Mouse (Mus musculus) brown adipose tissue, adult 24 weeks (tissue): Measurements from ENCODE around the gene Vmn2r81. TPM values are rescaled to one million over a fixed set of nuclear protein-coding genes. Genes with fewer than 3 reads are reported as not detected.
A peak's percentile ranks its signal among the peaks of the same experiment; 100 is the strongest.
"Not testable (repeated sequence)": the region's sequence is repeated elsewhere in the genome, so short reads cannot be mapped to it uniquely, and the experiment has no call there.

ENCODE experiments used
- H3K27ac ChIP-seq: fragments of 200-500 bp; replicated peaks from 2 replicates; pipeline ENCODE4 v1.5.1; 2012; ENCODE audit warnings: low read depth, mild to moderate bottlenecking, low read length
- H3K4me1 ChIP-seq: fragments of 200-500 bp; 2 replicates; pipeline ENCODE4 v1.6.1; 2012; ENCODE audit warnings: low read length, mixed read lengths; ENCODE audit not compliant: control insufficient read depth, insufficient read depth, insufficient read length
- H3K4me3 ChIP-seq: fragments of 200-500 bp; 2 replicates; pipeline ENCODE4 v1.5.1; 2012; ENCODE audit warnings: low read depth, mild to moderate bottlenecking, low read length, moderate library complexity; ENCODE audit not compliant: insufficient read depth
- polyA plus RNA-seq: library from polyadenylated mRNA; stranded (reverse); fragments of >200 nt; gene quantifications from 2 replicates; pipeline ENCODE4 v1.2.4, GENCODE M21; 2012; ENCODE audit not compliant: missing spikeins, insufficient read depth, insufficient read length

The Vmn2r81 gene
- polyA plus RNA-seq, result not detected in 2 replicates

- H3K27ac ChIP-seq, H3K4me3 ChIP-seq, H3K4me1 ChIP-seq: not testable (repeated sequence)
Observed at GRCm38 (mm10) chr10:79247392-79247791, at the start of gene Vmn2r81. Vmn2r81 (plus strand) TSS chr10:79247692.

- H3K4me3 ChIP-seq, H3K4me1 ChIP-seq, H3K27ac ChIP-seq: not testable (repeated sequence)
Observed at GRCm38 (mm10) chr10:79199973-79200372, 47.5 kb upstream of the Vmn2r81 start.

GRCm38 (mm10) chr10:79220432-79220831 lies 27.1 kb upstream of the Vmn2r81 start:
- no peak overlapping the region for H3K4me3 ChIP-seq
- H3K27ac ChIP-seq, result no peak overlapping the region
- H3K4me1 ChIP-seq, result no peaks in the 10 kb centered on the region

GRCm38 (mm10) chr10:79221606-79222005 lies 25.9 kb upstream of the Vmn2r81 start:
- H3K4me3 ChIP-seq, result no peak overlapping the region
- no peak overlapping the region for H3K27ac ChIP-seq
- no peaks in the 10 kb centered on the region for H3K4me1 ChIP-seq

DNA sequence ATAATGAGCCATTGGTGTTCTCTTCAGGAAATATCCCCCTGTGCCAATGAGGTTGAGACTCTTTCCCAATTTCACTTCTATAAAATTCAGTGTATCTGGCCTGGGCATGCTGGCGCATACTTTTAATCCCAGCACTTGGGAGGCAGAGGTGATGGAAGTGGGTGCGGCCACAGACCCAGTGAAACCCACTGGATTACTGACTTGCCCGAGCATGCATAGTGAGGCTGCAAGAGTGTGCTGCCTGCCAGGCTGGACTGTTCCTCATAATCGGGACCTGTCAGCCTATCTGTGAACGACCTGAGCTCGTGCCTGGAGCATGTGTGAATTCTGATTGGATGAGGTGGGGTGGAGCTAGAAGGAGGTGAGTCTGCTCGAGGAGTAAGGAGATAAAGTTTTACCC lies 25.3 kb upstream of the Vmn2r81 start:
- Histone ChIP-seq H3K27ac (no peak overlapping the region), H3K4me3 (no peak overlapping the region), H3K4me1 (no peaks in the 10 kb centered on the region)

GRCm38 (mm10) chr10:79322033-79322736 lies 74.7 kb downstream of the Vmn2r81 start:
- peak overlapping the region; percentile 22; the same call in 1 of the 2 replicates for H3K4me3 ChIP-seq
- not testable (repeated sequence) for H3K4me1 ChIP-seq, H3K27ac ChIP-seq

DNA sequence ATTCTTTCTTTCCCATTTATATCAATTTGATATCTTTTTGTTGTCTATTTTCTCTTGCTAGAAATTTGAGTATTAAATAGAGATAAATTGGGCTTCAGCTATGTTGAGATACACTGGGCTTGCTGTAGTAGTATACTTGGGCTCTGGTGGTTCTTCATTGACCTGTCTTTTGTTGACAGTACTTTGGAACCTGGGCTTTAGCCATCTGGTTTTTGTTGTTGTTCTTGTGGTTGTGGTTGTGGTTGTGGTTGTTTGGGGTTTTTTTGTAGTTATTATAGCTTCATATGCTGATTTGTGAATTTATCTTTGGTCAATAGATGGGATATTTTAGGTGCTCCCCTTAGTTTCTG lies 75.2 kb downstream of the Vmn2r81 start:
- Histone ChIP-seq H3K27ac (no peak overlapping the region), H3K4me3 (no peak overlapping the region), H3K4me1 (no peaks in the 10 kb centered on the region)

Other genes with a start within 250 kb of the Vmn2r81 start
- gene Olfr1351, start 235.2 kb upstream of the Vmn2r81 start, polyA plus RNA-seq, result not detected in 2 replicates
- not detected in 2 replicates for gene Olfr57, start 219.0 kb upstream of the Vmn2r81 start, polyA plus RNA-seq
- 6.9 and 7.3 TPM in 2 replicates for gene 2610008E11Rik, start 150.1 kb upstream of the Vmn2r81 start, polyA plus RNA-seq
- gene Vmn2r80, start 98.9 kb upstream of the Vmn2r81 start, polyA plus RNA-seq, result not detected in 2 replicates
- not detected in 2 replicates for gene Vmn2r82, start 108.8 kb downstream of the Vmn2r81 start, polyA plus RNA-seq
- not detected in 2 replicates for gene Vmn2r83, start 221.0 kb downstream of the Vmn2r81 start, polyA plus RNA-seq